ENCODE assay signal across 8 mouse cellular contexts in genomic region chr11:87595976-87596375, GRCm38 (mm10). TPM values are rescaled to one million over a fixed set of nuclear protein-coding genes. Genes with fewer than 3 reads are reported as not detected.
DNase-seq lines count a peak whose midpoint lies in the region; ATAC-seq lines count a peak whose summit lies in the region.

No protein-coding gene starts in this region.

- peak overlapping the region; percentile 80 for H3K27ac ChIP-seq in kidney, embryonic 14.5 days (ENCODE audit: low read depth, low read length)
- H3K27ac ChIP-seq in embryonic facial prominence, embryonic 11.5 days (replicated peaks; ENCODE audit: low read depth, low read length), result peak overlapping the region; percentile 62
- peak overlapping the region; percentile 79 for H3K27ac ChIP-seq in intestine, embryonic 16.5 days (ENCODE audit: low read length)
- peak overlapping the region; percentile 85 for H3K27ac ChIP-seq in neural tube, embryonic 14.5 days (ENCODE audit: low read depth, low read length)

- 9% methylated on average over 7 of the region's 7 CpGs for WGBS in kidney, embryonic 14.5 days
- WGBS in embryonic facial prominence, embryonic 11.5 days, result 2% methylated on average over 7 of the region's 7 CpGs
- WGBS in intestine, embryonic 16.5 days, result 11% methylated on average over 7 of the region's 7 CpGs
- WGBS in neural tube, embryonic 14.5 days, result 3% methylated on average over 7 of the region's 7 CpGs

- DNase-seq in kidney, adult 18-20 months, result no peak
- DNase-seq in ES-CJ7 (ENCODE audit: low read depth, low spot score), result peak; percentile 47
- DNase-seq in embryonic facial prominence, embryonic 11.5 days (ENCODE audit: low spot score), result peak; percentile 46
- DNase-seq in adrenal gland, postnatal 4 days (ENCODE audit: low spot score in 2 of 2), result no peak

- H3K4me2 ChIP-seq in kidney, embryonic 14.5 days (replicated peaks; ENCODE audit: low read depth, low read length), result peak overlapping the region; percentile 92
- H3K4me2 ChIP-seq in embryonic facial prominence, embryonic 11.5 days (ENCODE audit: low read depth, low read length), result peak overlapping the region; percentile 84
- peak overlapping the region; percentile 99 for H3K4me2 ChIP-seq in intestine, embryonic 16.5 days (ENCODE audit: low read depth, low read length)
- H3K4me2 ChIP-seq in neural tube, embryonic 14.5 days (ENCODE audit: low read depth, low read length), result peak overlapping the region; percentile 80

- peak overlapping the region; percentile 78 for H3K4me3 ChIP-seq in kidney, embryonic 14.5 days (ENCODE audit: low read length)
- peak overlapping the region; percentile 78 for H3K4me3 ChIP-seq in embryonic facial prominence, embryonic 11.5 days (ENCODE audit: low read depth, low read length)
- H3K4me3 ChIP-seq in intestine, embryonic 16.5 days (ENCODE audit: low read length), result peak overlapping the region; percentile 74
- peak overlapping the region; percentile 87 for H3K4me3 ChIP-seq in neural tube, embryonic 14.5 days (ENCODE audit: low read depth, low read length)

- no peaks in the 10 kb centered on the region for H3K27me3 ChIP-seq in kidney, embryonic 14.5 days (ENCODE audit: control insufficient read depth, insufficient read depth, low read length)
- no peaks in the 10 kb centered on the region for H3K27me3 ChIP-seq in embryonic facial prominence, embryonic 11.5 days (ENCODE audit: control insufficient read depth, insufficient read depth, low read length)
- no peaks in the 10 kb centered on the region for H3K27me3 ChIP-seq in intestine, embryonic 16.5 days (replicated peaks; ENCODE audit: control insufficient read depth, insufficient read depth, low read length)
- H3K27me3 ChIP-seq in neural tube, embryonic 14.5 days (ENCODE audit: control insufficient read depth, insufficient read depth, low read length), result no peaks in the 10 kb centered on the region

- H3K4me1 ChIP-seq in kidney, embryonic 14.5 days (ENCODE audit: control insufficient read depth, insufficient read depth, low read length), result peaks cover 36% of the 10 kb centered on the region
- peaks cover 6% of the 10 kb centered on the region for H3K4me1 ChIP-seq in embryonic facial prominence, embryonic 11.5 days (ENCODE audit: control insufficient read depth, insufficient read depth, low read length)
- H3K4me1 ChIP-seq in intestine, embryonic 16.5 days (ENCODE audit: control insufficient read depth, insufficient read depth, low read length), result peaks cover 51% of the 10 kb centered on the region
- peaks cover 24% of the 10 kb centered on the region for H3K4me1 ChIP-seq in neural tube, embryonic 14.5 days (ENCODE audit: control insufficient read depth, insufficient read depth, low read length)

- no peak for ATAC-seq in kidney, embryonic 14.5 days (ENCODE audit: low FRiP score, low TSS enrichment)
- no peak for ATAC-seq in embryonic facial prominence, embryonic 11.5 days (replicated peaks; ENCODE audit: insufficient number of reproducible peaks, low FRiP score, low TSS enrichment, low read depth)
- no peak for ATAC-seq in intestine, embryonic 16.5 days
- no peak for ATAC-seq in neural tube, embryonic 14.5 days (ENCODE audit: low read depth)
- no peak for ATAC-seq in inflammation-experienced regulatory T-cells, adult 6 months

- H3K9me3 ChIP-seq in kidney, embryonic 14.5 days (ENCODE audit: control insufficient read depth, low read length), result no peaks in the 10 kb centered on the region
- no peaks in the 10 kb centered on the region for H3K9me3 ChIP-seq in embryonic facial prominence, embryonic 11.5 days (replicated peaks; ENCODE audit: control insufficient read depth, low read length)
- H3K9me3 ChIP-seq in intestine, embryonic 16.5 days (ENCODE audit: control insufficient read depth, low read length), result no peaks in the 10 kb centered on the region
- H3K9me3 ChIP-seq in neural tube, embryonic 14.5 days (ENCODE audit: control insufficient read depth, low read length), result no peaks in the 10 kb centered on the region

- peaks cover 47% of the 10 kb centered on the region for H3K36me3 ChIP-seq in kidney, embryonic 14.5 days (ENCODE audit: control insufficient read depth, insufficient read depth, low read length)
- peaks cover 14% of the 10 kb centered on the region for H3K36me3 ChIP-seq in embryonic facial prominence, embryonic 11.5 days (replicated peaks; ENCODE audit: control insufficient read depth, insufficient read depth, low read depth, low read length)
- H3K36me3 ChIP-seq in intestine, embryonic 16.5 days (ENCODE audit: control insufficient read depth, insufficient read depth, low read length), result peaks cover 18% of the 10 kb centered on the region
- peaks cover 33% of the 10 kb centered on the region for H3K36me3 ChIP-seq in neural tube, embryonic 14.5 days (ENCODE audit: control insufficient read depth, insufficient read depth, low read length)

- peak overlapping the region; percentile 81 for H3K9ac ChIP-seq in kidney, embryonic 14.5 days (ENCODE audit: low read depth, low read length)
- H3K9ac ChIP-seq in embryonic facial prominence, embryonic 11.5 days (replicated peaks; ENCODE audit: low read length), result peak overlapping the region; percentile 96
- H3K9ac ChIP-seq in intestine, embryonic 16.5 days (ENCODE audit: low read depth, low read length), result peak overlapping the region; percentile 88
- peak overlapping the region; percentile 93 for H3K9ac ChIP-seq in neural tube, embryonic 14.5 days (replicated peaks; ENCODE audit: low read depth, low read length)

RNA-seq across cellular contexts. Expression of gene Mtmr4, which starts 4.0 kb away (rescaled TPM):
- polyA plus RNA-seq in kidney, embryonic 14.5 days (2014; fragmentation: Nextera tagmentation; extraction: Ambion mirVana), result 20.2 and 44.3 TPM in 2 replicates
- 61.1 and 61.9 TPM in 2 replicates for polyA plus RNA-seq in embryonic facial prominence, embryonic 11.5 days (2014; fragmentation: Nextera tagmentation; extraction: Ambion mirVana)
- 26.1 and 31.3 TPM in 2 replicates for polyA plus RNA-seq in intestine, embryonic 16.5 days (2015; fragmentation: Nextera tagmentation; extraction: Ambion mirVana)
- polyA plus RNA-seq in neural tube, embryonic 14.5 days (2014; fragmentation: Nextera tagmentation; extraction: Ambion mirVana), result 51.0 and 66.8 TPM in 2 replicates
- 10 to 100 TPM in 2 of 3 experiments, 1 to 10 TPM in 1; 8.4 to 10.3 (median 10.3) TPM for polyA plus RNA-seq in inflammation-experienced regulatory T-cells, adult 6 months (2017; shearing (Covaris generic))
- 10 to 100 TPM; 29.1 to 33.1 TPM for total RNA-seq in adrenal gland, postnatal 4 days (2021)

RNA-seq across cellular contexts. Expression of gene Hsf5, which starts 21.0 kb away (rescaled TPM):
- 0.23 and 0.24 TPM in 2 replicates for polyA plus RNA-seq in kidney, embryonic 14.5 days (2014; fragmentation: Nextera tagmentation; extraction: Ambion mirVana)
- 0.20 and 0.32 TPM in 2 replicates for polyA plus RNA-seq in embryonic facial prominence, embryonic 11.5 days (2014; fragmentation: Nextera tagmentation; extraction: Ambion mirVana)
- polyA plus RNA-seq in intestine, embryonic 16.5 days (2015; fragmentation: Nextera tagmentation; extraction: Ambion mirVana), result 0.15 and 0.17 TPM in 2 replicates
- polyA plus RNA-seq in neural tube, embryonic 14.5 days (2014; fragmentation: Nextera tagmentation; extraction: Ambion mirVana), result 0.33 and 0.62 TPM in 2 replicates
- under 1 TPM; 0.21 to 0.34 (median 0.23) TPM for polyA plus RNA-seq in inflammation-experienced regulatory T-cells, adult 6 months (2017; shearing (Covaris generic))
- total RNA-seq in adrenal gland, postnatal 4 days (2021), result under 1 TPM; 0.17 TPM

RNA-seq across cellular contexts. Expression of gene Sept4, which starts 27.3 kb away (rescaled TPM):
- polyA plus RNA-seq in kidney, embryonic 14.5 days (2014; fragmentation: Nextera tagmentation; extraction: Ambion mirVana), result 35.6 and 37.9 TPM in 2 replicates
- 6.6 and 8.3 TPM in 2 replicates for polyA plus RNA-seq in embryonic facial prominence, embryonic 11.5 days (2014; fragmentation: Nextera tagmentation; extraction: Ambion mirVana)
- 30.6 and 31.4 TPM in 2 replicates for polyA plus RNA-seq in intestine, embryonic 16.5 days (2015; fragmentation: Nextera tagmentation; extraction: Ambion mirVana)
- polyA plus RNA-seq in neural tube, embryonic 14.5 days (2014; fragmentation: Nextera tagmentation; extraction: Ambion mirVana), result 24.8 and 30.0 TPM in 2 replicates
- 1 to 10 TPM in 2 of 3 experiments, under 1 TPM in 1; 0.28 to 1.9 (median 1.8) TPM for polyA plus RNA-seq in inflammation-experienced regulatory T-cells, adult 6 months (2017; shearing (Covaris generic))
- 10 to 100 TPM; 39.7 to 47.5 TPM for total RNA-seq in adrenal gland, postnatal 4 days (2021)

RNA-seq across cellular contexts. Expression of gene Gm11492, which starts 29.5 kb away (rescaled TPM):
- not detected in 2 replicates for polyA plus RNA-seq in kidney, embryonic 14.5 days (2014; fragmentation: Nextera tagmentation; extraction: Ambion mirVana)
- not detected in 2 replicates for polyA plus RNA-seq in embryonic facial prominence, embryonic 11.5 days (2014; fragmentation: Nextera tagmentation; extraction: Ambion mirVana)
- polyA plus RNA-seq in intestine, embryonic 16.5 days (2015; fragmentation: Nextera tagmentation; extraction: Ambion mirVana), result not detected in 2 replicates
- polyA plus RNA-seq in neural tube, embryonic 14.5 days (2014; fragmentation: Nextera tagmentation; extraction: Ambion mirVana), result not detected in 2 replicates
- not detected for polyA plus RNA-seq in inflammation-experienced regulatory T-cells, adult 6 months (2017; shearing (Covaris generic))
- not detected for total RNA-seq in adrenal gland, postnatal 4 days (2021)

Comparison
In these comparisons a context has a peak if more than half of its experiments do, and no peak if none do; other contexts are left out.
1. DNase-seq: peak in ES-CJ7 (single experiment) and embryonic facial prominence, embryonic 11.5 days (single experiment); none in kidney, adult 18-20 months (single experiment) and adrenal gland, postnatal 4 days (0 of 2).
2. Peak in every context shown above with its lines, with median percentiles within 50 percentile points of each other: H3K27ac ChIP-seq, H3K4me2 ChIP-seq, H3K4me3 ChIP-seq and H3K9ac ChIP-seq.